Mouse (Mus musculus) kidney, adult 2 months (tissue): ENCODE data around the gene Psmb8. TPM values are rescaled to one million over a fixed set of nuclear protein-coding genes. Genes with fewer than 3 reads are reported as not detected.

Experiments used
- DNase-seq: peaks from one replicate; pipeline ENCODE4 v3.0.0; 2021
- H3K27ac ChIP-seq: fragments of 200-500 bp; 2 replicates; pipeline ENCODE4 v1.5.1; 2012; ENCODE audit warnings: low read depth, low read length, control low read depth, inconsistent platforms; ENCODE audit not compliant: insufficient read depth
- H3K27me3 ChIP-seq: fragments of 200-500 bp; replicated peaks from 2 replicates; pipeline ENCODE4 v1.6.1; 2012; ENCODE audit warnings: mild to moderate bottlenecking, moderate library complexity, low read length, inconsistent platforms; ENCODE audit not compliant: control insufficient read depth, insufficient read depth
- H3K36me3 ChIP-seq: fragments of 200-500 bp; 2 replicates; pipeline ENCODE4 v1.6.1; 2012; ENCODE audit warnings: mild to moderate bottlenecking, moderate library complexity, low read length, inconsistent platforms; ENCODE audit not compliant: control insufficient read depth, insufficient read depth
- H3K4me1 ChIP-seq: fragments of 200-500 bp; 2 replicates; pipeline ENCODE4 v1.6.1; 2011; ENCODE audit warnings: low read length; ENCODE audit not compliant: control insufficient read depth, insufficient read depth
- H3K4me3 ChIP-seq: fragments of 200-500 bp; 2 replicates; pipeline ENCODE4 v1.5.1; 2011; ENCODE audit warnings: mild to moderate bottlenecking, low read depth, low read length, control low read depth; ENCODE audit not compliant: insufficient read depth
- CTCF ChIP-seq: fragments of 200-500 bp; conservative IDR thresholded peaks from 2 replicates; pipeline ENCODE4 v1.5.1; 2011; ENCODE audit warnings: low read depth, mild to moderate bottlenecking, control low read depth, low read length, moderate library complexity, mixed read lengths; ENCODE audit not compliant: insufficient read depth, insufficient read length
- POLR2A ChIP-seq: fragments of 200-500 bp; IDR thresholded peaks from one replicate; pipeline ENCODE4 v1.6.1; 2011; ENCODE audit warnings: low read depth, low read length, control low read depth
- WGBS: fragments of 180-500 bp; shearing (Covaris S2); methylation state at CpG from one replicate; pipeline ENCODE4 v1.1.7; 2018; 5-methylcytosine and 5-hydroxymethylcytosine counted together
- polyA plus RNA-seq: library from polyadenylated mRNA; depleted of rRNA; stranded (reverse); fragments of >200 nt; gene quantifications from 2 replicates; pipeline ENCODE4 v1.2.3, GENCODE M21; 2012

Gene Psmb8
- polyA plus RNA-seq, 1 experiment, result 58.1 TPM

DNA sequence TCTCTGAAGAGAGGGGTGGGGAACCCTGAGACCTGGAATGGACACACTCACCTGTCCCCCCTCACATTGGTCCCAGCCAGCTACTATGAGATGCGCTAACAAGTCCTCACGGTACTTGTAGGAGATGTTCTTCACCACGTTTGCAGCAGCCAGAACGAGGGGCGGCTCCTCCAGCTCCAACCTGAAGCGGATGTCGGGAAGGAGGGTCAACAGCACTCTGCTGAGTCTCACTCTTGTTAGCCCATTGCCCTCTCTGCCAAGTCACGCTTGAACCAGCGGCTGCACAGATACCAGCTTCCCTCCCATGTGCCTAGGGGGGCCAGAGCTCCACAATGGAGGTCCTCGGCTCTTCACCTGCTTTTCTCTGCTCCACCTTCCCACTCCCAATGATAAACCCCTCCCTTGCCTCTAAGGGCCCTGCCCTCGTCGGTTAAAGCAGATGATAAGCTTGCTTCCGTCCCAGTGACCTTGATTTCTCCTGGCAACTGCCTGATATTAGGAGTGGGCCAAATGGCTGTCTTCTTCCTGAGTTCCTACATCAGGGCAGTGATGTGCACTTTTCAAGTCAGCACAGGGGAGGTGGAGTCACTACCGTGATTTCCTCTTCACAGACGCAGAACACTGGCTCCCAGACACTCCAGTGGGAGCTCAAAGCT lies 13.8 kb upstream of the Psmb8 start:
- DNase-seq, result no peak
- Histone ChIP-seq H3K27ac (no peak overlapping the region), H3K4me1 (no peaks in the 10 kb centered on the region), H3K36me3 (no peaks in the 10 kb centered on the region), H3K4me3 (no peak overlapping the region), H3K27me3 (no peaks in the 10 kb centered on the region)
- no peak for TF ChIP-seq CTCF
- WGBS, result 75% methylated on average over 15 of the region's 15 CpGs

DNA sequence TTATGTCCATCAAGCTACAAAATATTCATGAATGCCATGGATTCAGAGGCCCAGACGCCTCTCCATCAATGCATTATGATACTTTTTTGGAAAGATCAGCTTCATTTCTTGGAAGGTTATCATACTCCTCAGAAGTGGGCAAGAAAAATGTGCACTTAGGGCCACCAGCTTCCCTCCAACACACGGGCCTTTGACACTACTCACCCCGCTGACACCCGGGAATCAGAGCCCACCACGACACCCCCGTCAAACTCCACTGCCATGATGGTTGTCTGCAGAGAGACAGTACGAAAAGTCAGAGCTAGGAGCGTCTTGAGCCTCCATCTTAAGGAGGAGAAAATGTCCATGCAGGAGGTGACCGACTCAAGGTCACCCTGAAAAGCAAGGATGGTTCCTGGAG lies 12.0 kb upstream of the Psmb8 start:
- 92% methylated on average over 9 of the region's 9 CpGs for WGBS
- no peaks in the 10 kb centered on the region for H3K27me3 ChIP-seq
- TF ChIP-seq POLR2A, result no peak
- TF ChIP-seq CTCF, result no peak
- H3K27ac ChIP-seq, result no peak overlapping the region
- no peak overlapping the region for H3K4me3 ChIP-seq
- no peak for DNase-seq
- H3K36me3 ChIP-seq, result no peaks in the 10 kb centered on the region
- H3K4me1 ChIP-seq, result no peaks in the 10 kb centered on the region

DNA sequence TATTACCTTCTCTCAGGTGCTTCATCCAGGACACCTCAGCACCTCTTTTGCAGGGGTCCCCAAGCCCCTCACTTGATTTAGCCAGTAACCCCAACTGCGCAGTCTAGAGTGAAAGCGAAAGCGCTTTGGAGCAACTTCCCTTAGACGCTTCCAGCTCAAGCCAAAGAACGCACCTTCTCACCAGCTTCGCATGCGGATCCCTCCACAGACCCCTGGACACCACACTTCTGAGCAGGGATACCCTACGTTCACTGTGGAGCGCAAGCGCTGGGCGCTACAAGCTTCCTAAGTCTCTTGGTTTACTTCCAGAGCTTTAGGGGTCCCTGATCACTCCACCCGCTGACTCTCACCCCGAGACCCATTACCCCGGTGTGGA lies 10.6 kb upstream of the Psmb8 start:
- H3K27ac ChIP-seq, result peak overlapping the region; percentile 43
- 4% methylated on average over 14 of the region's 14 CpGs for WGBS
- no peaks in the 10 kb centered on the region for H3K4me1 ChIP-seq
- no peak for TF ChIP-seq CTCF
- TF ChIP-seq POLR2A, result no peak
- no peaks in the 10 kb centered on the region for H3K27me3 ChIP-seq
- DNase-seq, result no peak
- H3K4me3 ChIP-seq, result peak overlapping the region; percentile 82
- no peaks in the 10 kb centered on the region for H3K36me3 ChIP-seq

DNA sequence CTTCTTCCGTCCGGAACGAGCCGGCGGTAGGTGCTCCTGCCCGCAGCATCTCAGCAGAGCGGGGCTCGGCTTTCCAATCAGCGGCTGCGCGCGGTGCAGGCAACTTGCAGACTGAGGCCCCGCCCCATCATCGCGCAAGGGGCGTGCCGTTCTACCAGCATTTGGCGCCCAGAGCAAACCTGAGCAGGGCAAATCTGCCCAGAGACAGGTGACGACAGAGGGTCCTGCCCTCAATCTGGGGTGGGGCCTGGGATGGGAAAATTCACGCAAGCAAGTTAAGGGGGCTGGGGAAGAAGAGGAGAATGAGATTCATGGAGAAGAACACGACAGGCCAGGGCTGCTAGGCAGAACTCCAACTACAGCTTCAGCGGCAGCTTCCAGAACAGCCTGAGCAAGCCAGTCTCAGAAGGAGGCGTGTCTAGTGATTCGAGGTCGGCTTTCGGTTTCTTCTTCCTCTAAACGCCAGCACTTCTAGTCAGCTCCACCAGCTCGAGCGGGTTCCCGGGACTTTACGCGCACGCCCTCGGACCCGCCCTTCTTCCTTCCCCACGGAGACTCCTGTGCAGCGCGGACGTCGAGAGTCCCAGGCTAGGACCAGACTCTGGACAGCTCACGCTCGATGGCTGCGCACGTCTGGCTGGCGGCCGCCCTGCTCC lies 10.1 kb upstream of the Psmb8 start, which contains the start of the genes Tap1 and Psmb9:
Gene Tap1 (plus strand): TSS at position 293 of the 656 bp plus-strand sequence.
Gene Psmb9 (minus strand): TSS at position 504 of the 656 bp plus-strand sequence.
- no peaks in the 10 kb centered on the region for H3K4me1 ChIP-seq
- H3K36me3 ChIP-seq, result no peaks in the 10 kb centered on the region
- DNase-seq, result peak; percentile 99
- WGBS, result under 1% methylated on average over 46 of the region's 46 CpGs
- H3K4me3 ChIP-seq, result peak within 1 kb of the TSS; percentile 82
- no peaks in the 10 kb centered on the region for H3K27me3 ChIP-seq
- peak; percentile 53 for TF ChIP-seq POLR2A
- no peak for TF ChIP-seq CTCF
- peak within 1 kb of the TSS; percentile 79 for H3K27ac ChIP-seq

DNA sequence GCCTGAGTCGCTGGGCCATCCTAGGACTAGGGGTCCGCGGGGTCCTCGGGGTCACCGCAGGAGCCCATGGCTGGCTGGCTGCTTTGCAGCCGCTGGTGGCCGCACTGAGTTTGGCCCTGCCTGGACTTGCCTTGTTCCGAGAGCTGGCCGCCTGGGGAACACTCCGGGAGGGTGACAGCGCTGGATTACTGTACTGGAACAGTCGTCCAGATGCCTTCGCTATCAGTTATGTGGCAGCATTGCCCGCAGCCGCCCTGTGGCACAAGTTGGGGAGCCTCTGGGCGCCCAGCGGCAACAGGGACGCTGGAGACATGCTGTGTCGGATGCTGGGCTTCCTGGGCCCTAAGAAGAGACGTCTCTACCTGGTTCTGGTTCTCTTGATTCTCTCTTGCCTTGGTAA lies 9.5 kb upstream of the Psmb8 start:
- H3K4me1 ChIP-seq, result no peaks in the 10 kb centered on the region
- 2% methylated on average over 20 of the region's 20 CpGs for WGBS
- H3K36me3 ChIP-seq, result no peaks in the 10 kb centered on the region
- no peak overlapping the region; the same call in 1 of the 2 replicates for H3K27ac ChIP-seq
- no peak for TF ChIP-seq CTCF
- TF ChIP-seq POLR2A, result no peak
- no peak for DNase-seq
- peak overlapping the region; percentile 82 for H3K4me3 ChIP-seq
- no peaks in the 10 kb centered on the region for H3K27me3 ChIP-seq

DNA sequence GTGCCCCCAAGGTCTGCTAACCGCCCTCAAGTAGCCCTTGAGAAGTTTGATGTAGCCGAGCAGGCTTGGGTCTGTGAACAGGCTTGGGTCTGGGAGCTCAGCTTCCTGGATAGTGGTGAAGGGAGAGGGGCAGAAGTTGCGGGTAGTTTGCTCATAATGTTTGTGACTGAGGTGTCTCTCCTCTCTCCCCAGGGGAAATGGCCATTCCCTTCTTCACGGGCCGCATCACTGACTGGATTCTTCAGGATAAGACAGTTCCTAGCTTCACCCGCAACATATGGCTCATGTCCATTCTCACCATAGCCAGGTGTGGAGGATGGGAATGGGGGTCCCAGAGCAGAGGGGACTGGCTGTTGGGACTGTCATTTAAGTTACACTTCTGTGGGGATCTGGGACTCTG lies 8.5 kb upstream of the Psmb8 start:
- no peak overlapping the region for H3K4me3 ChIP-seq
- 83% methylated on average over 6 of the region's 6 CpGs for WGBS
- H3K4me1 ChIP-seq, result no peaks in the 10 kb centered on the region
- TF ChIP-seq CTCF (no peak), POLR2A (no peak)
- H3K27ac ChIP-seq, result no peak overlapping the region
- H3K36me3 ChIP-seq, result no peaks in the 10 kb centered on the region
- H3K27me3 ChIP-seq, result no peaks in the 10 kb centered on the region
- DNase-seq, result no peak

DNA sequence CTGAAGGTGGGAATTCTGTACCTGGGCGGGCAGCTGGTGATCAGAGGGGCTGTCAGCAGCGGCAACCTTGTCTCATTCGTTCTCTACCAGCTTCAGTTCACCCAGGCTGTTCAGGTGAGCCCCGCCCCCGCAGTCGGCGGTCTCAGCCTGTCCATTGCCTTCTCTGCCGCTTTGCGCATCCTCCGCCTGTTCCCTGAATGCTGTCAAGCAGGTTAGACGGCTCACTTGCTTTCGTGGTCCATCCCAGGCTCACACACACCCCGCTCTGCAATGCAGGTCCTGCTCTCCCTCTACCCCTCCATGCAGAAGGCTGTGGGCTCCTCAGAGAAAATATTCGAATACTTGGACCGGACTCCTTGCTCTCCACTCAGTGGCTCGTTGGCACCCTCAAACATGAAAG lies 4.7 kb upstream of the Psmb8 start:
- Histone ChIP-seq H3K27me3 (no peaks in the 10 kb centered on the region), H3K4me1 (no peaks in the 10 kb centered on the region), H3K27ac (no peak overlapping the region), H3K4me3 (no peak overlapping the region), H3K36me3 (no peaks in the 10 kb centered on the region)
- DNase-seq, result no peak
- no peak for TF ChIP-seq POLR2A
- no peak for TF ChIP-seq CTCF
- 51% methylated on average over 16 of the region's 16 CpGs for WGBS
